Mouse (Mus musculus) C2C12 (cell line): ENCODE measurements at regions not wholly inside any gene's neighbourhood (a gene's known extent, or its start where the extent isn't known, plus 50 kb on each side); places are given as distances from the start of the nearest gene placed in this dataset.
"Not testable (repeated sequence)": the region's sequence is repeated elsewhere in the genome, so short reads cannot be mapped to it uniquely, and the experiment has no call there.

ENCODE experiments used
- H3K27me3 ChIP-seq: one replicate; pipeline ENCODE4 v1.6.1; 2011; ENCODE audit not compliant: control insufficient read depth, insufficient read depth, insufficient read length
- H3K36me3 ChIP-seq: one replicate; pipeline ENCODE4 v1.6.1; 2011; ENCODE audit not compliant: control insufficient read depth, insufficient read depth
- H3K4me3 ChIP-seq: one replicate; pipeline ENCODE4 v1.5.1; 2011; ENCODE audit warnings: mild to moderate bottlenecking, control low read depth; ENCODE audit not compliant: poor library complexity, insufficient read depth, severe bottlenecking
- H3K79me2 ChIP-seq: one replicate; pipeline ENCODE4 v1.6.1; 2011; ENCODE audit not compliant: control insufficient read depth, insufficient read depth
- H3K79me3 ChIP-seq: one replicate; pipeline ENCODE4 v1.6.1; 2011; ENCODE audit warnings: low read depth, control low read depth
- H3ac ChIP-seq: one replicate; pipeline ENCODE3; 2011; ENCODE audit warnings: low read depth; ENCODE audit not compliant: control insufficient read depth, insufficient read length
- CEBPB ChIP-seq: IDR thresholded peaks from one replicate; pipeline ENCODE4 v1.6.1; 2011; ENCODE audit warnings: low read depth, mild to moderate bottlenecking, control low read depth, moderate library complexity
- CTCF ChIP-seq: IDR thresholded peaks from one replicate; pipeline ENCODE4 v1.5.1; 2011; ENCODE audit not compliant: control insufficient read depth, insufficient read depth, insufficient read length
- FOSL1 ChIP-seq: IDR thresholded peaks from one replicate; pipeline ENCODE4 v1.8.0; 2011; ENCODE audit warnings: mild to moderate bottlenecking, low read length; ENCODE audit not compliant: poor library complexity, insufficient read depth, severe bottlenecking
- MAX ChIP-seq: IDR thresholded peaks from one replicate; pipeline ENCODE4 v1.6.1; 2011; ENCODE audit warnings: mild to moderate bottlenecking, control low read depth
- MYOD1 ChIP-seq: IDR thresholded peaks from one replicate; pipeline ENCODE4 v1.6.1; 2011; ENCODE audit warnings: low read depth; ENCODE audit not compliant: control insufficient read depth, insufficient read length
- MYOG ChIP-seq: IDR thresholded peaks from one replicate; pipeline ENCODE4 v1.6.1; 2011; ENCODE audit not compliant: control insufficient read depth, insufficient read length; ENCODE audit errors: extremely low read depth
- USF1 ChIP-seq: IDR thresholded peaks from one replicate; pipeline ENCODE4 v1.6.1; 2011; ENCODE audit warnings: low read depth, mild to moderate bottlenecking, control low read depth, moderate library complexity

DNA sequence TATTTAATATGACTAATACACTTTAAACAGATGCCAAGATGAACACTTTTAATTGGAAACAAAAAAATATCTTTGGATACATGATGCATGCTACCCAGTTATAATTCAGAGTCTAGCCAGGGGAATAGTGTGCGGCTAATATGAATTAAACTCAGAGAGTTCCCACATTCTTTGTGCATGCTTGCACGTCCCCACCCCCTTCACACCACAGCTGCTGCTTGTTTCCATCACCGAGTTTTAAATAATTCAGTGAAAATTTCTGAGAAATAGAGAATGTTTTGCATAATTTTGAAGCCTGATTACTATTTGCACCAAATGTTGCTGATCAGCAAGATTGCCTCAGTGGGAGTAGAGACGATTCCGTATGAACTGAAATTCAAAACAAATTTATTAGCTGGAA is 325.1 kb downstream of the Pros1 start:
- TF ChIP-seq FOSL1 (no peak), CEBPB (no peak), MYOD1 (no peak), MYOG (no peak), CTCF (no peak), USF1 (no peak), MAX (no peak)
- no peak overlapping the region for H3ac ChIP-seq
- H3K79me2 ChIP-seq: no peaks in the 10 kb centered on the region
- H3K36me3 ChIP-seq: no peaks in the 10 kb centered on the region
- H3K27me3 ChIP-seq: no peaks in the 10 kb centered on the region
- no peak overlapping the region for H3K4me3 ChIP-seq
- H3K79me3 ChIP-seq: no peaks in the 10 kb centered on the region

DNA sequence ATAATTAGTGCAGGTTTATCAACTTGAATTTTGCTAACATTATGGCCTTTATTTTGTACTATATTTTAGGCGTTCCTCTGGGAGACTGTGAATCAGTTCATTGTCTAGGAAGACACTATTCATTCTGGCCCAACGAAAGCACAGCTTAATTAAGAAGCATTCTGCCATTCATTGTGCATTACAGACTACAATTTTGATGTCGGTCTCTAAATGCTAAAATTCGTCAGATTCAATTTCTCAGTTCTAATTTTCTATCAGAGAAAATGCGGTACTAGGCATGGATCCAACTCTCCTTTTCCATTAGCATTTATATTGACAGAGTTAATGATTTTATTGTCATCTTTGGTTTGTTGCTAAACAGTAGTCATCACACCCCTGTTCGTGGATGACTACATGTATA is 337.1 kb downstream of the Pros1 start:
- Histone ChIP-seq H3K36me3 (no peaks in the 10 kb centered on the region), H3K79me3 (no peaks in the 10 kb centered on the region), H3ac (no peak overlapping the region), H3K4me3 (no peak overlapping the region), H3K79me2 (no peaks in the 10 kb centered on the region), H3K27me3 (no peaks in the 10 kb centered on the region)
- TF ChIP-seq MAX (no peak), MYOG (no peak), CEBPB (no peak), MYOD1 (no peak), FOSL1 (no peak), USF1 (no peak), CTCF (no peak)

DNA sequence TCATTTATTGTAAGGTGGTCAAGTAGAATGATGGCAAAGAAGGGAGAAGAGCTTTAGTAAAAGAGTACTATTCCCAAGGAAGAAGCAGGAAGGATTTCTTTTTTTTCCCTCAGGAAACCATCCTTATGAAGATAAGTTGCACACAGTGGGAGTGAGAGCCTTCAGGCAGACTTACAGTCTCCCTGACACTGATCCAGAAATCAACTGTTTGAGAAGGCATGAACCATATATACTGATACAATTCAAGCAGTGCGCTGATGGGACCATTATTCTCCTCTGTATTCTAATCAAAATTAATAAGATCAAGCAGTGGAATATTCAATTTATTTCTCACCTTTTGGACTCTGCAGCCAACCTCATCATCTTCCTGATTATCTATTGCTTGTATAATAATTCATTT is 337.5 kb downstream of the Pros1 start:
- Histone ChIP-seq H3K27me3 (no peaks in the 10 kb centered on the region), H3K36me3 (no peaks in the 10 kb centered on the region), H3K4me3 (no peak overlapping the region), H3ac (no peak overlapping the region), H3K79me2 (no peaks in the 10 kb centered on the region), H3K79me3 (no peaks in the 10 kb centered on the region)
- TF ChIP-seq CTCF (no peak), CEBPB (no peak), MYOD1 (no peak), USF1 (no peak), MAX (no peak), MYOG (no peak), FOSL1 (no peak)

DNA sequence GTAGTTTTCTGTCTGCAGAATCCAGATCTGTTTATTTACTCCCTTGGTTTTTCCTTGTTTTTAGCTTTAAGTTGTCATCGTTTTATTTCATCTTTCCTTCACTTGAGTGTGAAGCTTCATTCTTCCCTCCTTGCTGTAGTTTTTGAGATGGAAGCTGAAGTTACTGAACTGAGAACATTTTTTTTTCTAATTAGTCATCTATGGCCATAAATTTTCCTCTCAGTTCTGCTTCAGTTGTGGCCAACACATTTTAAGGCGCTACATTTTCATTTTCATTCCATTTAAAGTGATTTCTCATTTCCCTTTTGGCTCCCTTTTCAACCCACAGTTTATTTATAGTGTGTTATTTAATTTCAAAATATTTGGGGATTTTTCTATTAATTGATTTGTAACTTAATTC is 340.5 kb downstream of the Pros1 start:
- no peaks in the 10 kb centered on the region for H3K27me3 ChIP-seq
- no peaks in the 10 kb centered on the region for H3K36me3 ChIP-seq
- H3K79me3 ChIP-seq: no peaks in the 10 kb centered on the region
- no peak overlapping the region for H3ac ChIP-seq
- H3K79me2 ChIP-seq: no peaks in the 10 kb centered on the region
- TF ChIP-seq MAX (no peak), USF1 (no peak), MYOG (no peak), CEBPB (no peak), MYOD1 (no peak), CTCF (no peak), FOSL1 (no peak)
- H3K4me3 ChIP-seq: no peak overlapping the region

DNA sequence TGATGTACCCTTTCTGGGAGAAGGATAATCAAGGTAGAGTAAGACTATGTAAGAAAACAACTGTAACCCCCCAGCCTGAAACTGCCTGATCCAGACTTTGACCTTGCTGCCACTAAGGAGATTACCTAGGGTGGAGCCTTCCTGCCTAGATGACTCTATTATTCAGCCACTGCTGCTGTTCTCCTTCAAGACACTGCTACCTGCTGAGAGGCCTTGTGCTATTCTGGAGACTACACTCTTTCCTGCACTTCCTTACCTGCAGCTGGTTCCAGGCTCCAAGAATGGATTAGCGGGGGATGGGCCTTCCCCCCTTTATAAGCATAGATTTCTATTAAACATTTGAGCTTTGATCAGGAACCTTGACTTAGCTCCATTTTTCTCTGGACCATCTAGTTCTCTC is 359.4 kb downstream of the Pros1 start:
- not testable (repeated sequence) for H3K36me3 ChIP-seq, H3K4me3 ChIP-seq, H3K79me3 ChIP-seq, H3ac ChIP-seq, H3K27me3 ChIP-seq, H3K79me2 ChIP-seq

DNA sequence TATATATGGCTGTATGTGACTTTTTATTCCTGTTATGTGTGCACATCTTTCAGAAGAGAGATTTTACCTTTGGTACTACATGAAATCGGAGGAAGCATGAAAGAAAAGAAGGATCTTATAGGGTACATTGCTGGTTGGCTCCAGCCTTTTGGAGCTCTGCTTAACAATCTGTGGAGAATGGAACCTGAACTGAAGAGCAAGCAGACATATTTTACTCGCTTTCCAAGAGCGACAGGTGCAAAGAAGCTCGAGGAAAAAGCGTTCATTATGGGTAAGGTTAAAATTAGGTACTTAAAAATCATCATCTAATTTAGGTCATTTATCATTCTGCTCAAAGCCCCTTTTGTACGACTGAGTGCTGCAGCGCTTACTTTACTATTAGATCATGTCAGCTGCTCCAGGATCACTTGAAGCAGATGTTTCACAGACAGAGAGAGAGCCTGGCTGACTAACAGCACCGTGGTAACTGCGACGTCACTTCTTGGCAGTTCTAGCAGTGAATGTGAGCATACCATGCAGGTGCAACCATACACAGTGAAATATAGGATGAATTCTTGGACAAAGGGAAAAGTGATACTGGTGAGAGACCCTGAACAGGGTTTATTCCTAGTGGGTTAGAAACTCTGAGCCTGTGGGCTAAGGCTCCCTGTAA is 366.2 kb downstream of the Pros1 start:
- no peak overlapping the region for H3ac ChIP-seq
- H3K36me3 ChIP-seq: no peaks in the 10 kb centered on the region
- no peaks in the 10 kb centered on the region for H3K79me3 ChIP-seq
- TF ChIP-seq CEBPB (no peak), MYOD1 (no peak), MAX (no peak), MYOG (no peak), CTCF (no peak), USF1 (no peak), FOSL1 (no peak)
- H3K4me3 ChIP-seq: no peak overlapping the region
- H3K79me2 ChIP-seq: no peaks in the 10 kb centered on the region
- H3K27me3 ChIP-seq: no peaks in the 10 kb centered on the region
